ENCODE assay signal across 29 mouse cellular contexts in genomic region chr13:23964909-23965308, GRCm38 (mm10). TPM values are rescaled to one million over a fixed set of nuclear protein-coding genes. Genes with fewer than 3 reads are reported as not detected.
DNase-seq lines count a peak whose midpoint lies in the region; ATAC-seq and TF ChIP-seq lines count a peak whose summit lies in the region.
"Had no signal": no experiment of that assay in that cellular context is flagged by ENCODE, and none has a peak within 500 bp of the region (broad histone marks: within the 10 kb centered on the region; RNA-seq: fewer than 3 reads in every experiment).

No protein-coding gene starts in this region.

- no peaks in the 10 kb centered on the region for H3K27me3 ChIP-seq in forebrain, postnatal 0 days (ENCODE audit: insufficient read depth, low read length)
- no peaks in the 10 kb centered on the region for H3K27me3 ChIP-seq in forebrain, embryonic 15.5 days
- no peaks in the 10 kb centered on the region for H3K27me3 ChIP-seq in embryonic facial prominence, embryonic 10.5 days (replicated peaks; ENCODE audit: low read depth, poor library complexity, severe bottlenecking)
- H3K27me3 ChIP-seq: CH12.LX had no signal

- no peaks in the 10 kb centered on the region for H3K9me3 ChIP-seq in forebrain, postnatal 0 days (ENCODE audit: low read length)
- no peaks in the 10 kb centered on the region for H3K9me3 ChIP-seq in forebrain, embryonic 15.5 days
- no peaks in the 10 kb centered on the region for H3K9me3 ChIP-seq in embryonic facial prominence, embryonic 10.5 days
- H3K9me3 ChIP-seq: G1E had no signal

- no peaks in the 10 kb centered on the region for H3K36me3 ChIP-seq in forebrain, postnatal 0 days (ENCODE audit: insufficient read depth)
- no peaks in the 10 kb centered on the region for H3K36me3 ChIP-seq in forebrain, embryonic 15.5 days
- H3K36me3 ChIP-seq in embryonic facial prominence, embryonic 10.5 days (replicated peaks): no peaks in the 10 kb centered on the region
- H3K36me3 ChIP-seq: G1E had no signal

- 62% methylated on average over 2 of the region's 2 CpGs for WGBS in forebrain, postnatal 0 days
- 84% methylated on average over 2 of the region's 2 CpGs for WGBS in forebrain, embryonic 15.5 days
- 85% methylated on average over 2 of the region's 2 CpGs for WGBS in embryonic facial prominence, embryonic 10.5 days

- no peak overlapping the region for H3K9ac ChIP-seq in forebrain, postnatal 0 days
- no peak overlapping the region for H3K9ac ChIP-seq in forebrain, embryonic 15.5 days (replicated peaks)

- no peaks in the 10 kb centered on the region for H3K4me1 ChIP-seq in forebrain, postnatal 0 days (ENCODE audit: insufficient read depth)
- H3K4me1 ChIP-seq in forebrain, embryonic 15.5 days: no peaks in the 10 kb centered on the region
- peaks cover under 1% of the 10 kb centered on the region; the same call in 1 of the 2 replicates for H3K4me1 ChIP-seq in embryonic facial prominence, embryonic 10.5 days

- no peak for TF ChIP-seq CTCF in forebrain, postnatal 0 days (IDR thresholded peaks at IDR 0.05; ENCODE audit: low read depth)

- peak; percentile 38 for ATAC-seq in forebrain, postnatal 0 days
- no peak for ATAC-seq in forebrain, embryonic 15.5 days (replicated peaks)
- ATAC-seq in frontal cortex, adult (ENCODE audit: low TSS enrichment): peak; percentile 93
- ATAC-seq: activated CD4-positive, CD25-positive, alpha-beta regulatory T cell, adult 4 months; CD4-positive, CD25-positive, alpha-beta regulatory T cell, adult 4 months; Patski had no signal

- H3K4me3 ChIP-seq in forebrain, postnatal 0 days (ENCODE audit: low read depth, low read length): no peak overlapping the region
- no peak overlapping the region for H3K4me3 ChIP-seq in forebrain, embryonic 15.5 days
- no peak overlapping the region for H3K4me3 ChIP-seq in embryonic facial prominence, embryonic 10.5 days

- H3K4me2 ChIP-seq in forebrain, postnatal 0 days (ENCODE audit: low read depth): no peak overlapping the region
- H3K4me2 ChIP-seq in forebrain, embryonic 15.5 days (replicated peaks): no peak overlapping the region

- H3K27ac ChIP-seq in forebrain, postnatal 0 days (ENCODE audit: low read depth, low read length): no peak overlapping the region
- H3K27ac ChIP-seq in forebrain, embryonic 15.5 days (replicated peaks): no peak overlapping the region
- H3K27ac ChIP-seq in embryonic facial prominence, embryonic 10.5 days (replicated peaks): no peak overlapping the region

- DNase-seq in forebrain, postnatal 0 days: no peak
- no peak for DNase-seq in frontal cortex, postnatal 36 days (ENCODE audit: low spot score in 2 of 2)
- DNase-seq in brain, adult 2 months (ENCODE audit: low read depth, low spot score): peak; percentile 23
- DNase-seq in telencephalon, adult 2 months (ENCODE audit: low read depth, low spot score): peak; percentile 23
- no peak for DNase-seq in right cerebral cortex, postnatal 25 days
- no peak for DNase-seq in embryonic facial prominence, embryonic 10.5 days (ENCODE audit: low spot score)
- DNase-seq: adrenal gland, adult 2 months; adrenal gland, adult 8-10 months; adrenal gland, postnatal 10 days; adrenal gland, postnatal 14 days; adrenal gland, postnatal 25 days; adrenal gland, postnatal 36 days; B cell, adult 2 months; cerebellum, adult 11 months; cerebellum, adult 11-12 months; cerebellum, adult 18-20 months had no signal

RNA-seq across cellular contexts. Expression of gene Scgn, which starts 26.1 kb away (rescaled TPM):
- total RNA-seq in forebrain, postnatal 0 days (2014; rRNA removed): 1.4 and 3.7 TPM in 2 replicates
- polyA plus RNA-seq in forebrain, postnatal 0 days (2015; fragmentation: Nextera tagmentation; extraction: Ambion mirVana): 2.7 and 3.8 TPM in 2 replicates
- 1.6 and 3.9 TPM in 2 replicates for polyA plus RNA-seq in forebrain, embryonic 15.5 days (2015; fragmentation: Nextera tagmentation; extraction: Ambion mirVana)
- polyA plus RNA-seq in embryonic facial prominence, embryonic 10.5 days (2016; fragmentation: Nextera tagmentation; extraction: Ambion mirVana): 0.14 and 0.31 TPM in 2 replicates
- total RNA-seq: CH12.LX, ES-E14, G1E, MEL had no signal
- polyA plus RNA-seq: activated CD4-positive, CD25-positive, alpha-beta regulatory T cell, adult 4 months; C2C12; CD4-positive, CD25-positive, alpha-beta regulatory T cell, adult 4 months; G1E had no signal

RNA-seq across cellular contexts. Expression of gene Hist1h2aa, which starts 30.6 kb away (rescaled TPM):
- total RNA-seq in forebrain, postnatal 0 days (2014; rRNA removed): not detected in 2 replicates
- polyA plus RNA-seq in forebrain, postnatal 0 days (2015; fragmentation: Nextera tagmentation; extraction: Ambion mirVana): not detected in 2 replicates
- not detected in 2 replicates for polyA plus RNA-seq in forebrain, embryonic 15.5 days (2015; fragmentation: Nextera tagmentation; extraction: Ambion mirVana)
- polyA plus RNA-seq in embryonic facial prominence, embryonic 10.5 days (2016; fragmentation: Nextera tagmentation; extraction: Ambion mirVana): not detected in 2 replicates
- total RNA-seq: adrenal gland, adult 18-20 months; adrenal gland, adult 2 months; adrenal gland, adult 8-10 months; adrenal gland, postnatal 10 days; adrenal gland, postnatal 14 days; adrenal gland, postnatal 25 days; adrenal gland, postnatal 36 days; adrenal gland, postnatal 4 days; CH12.LX; G1E; MEL had no signal
- polyA plus RNA-seq: activated CD4-positive, CD25-positive, alpha-beta regulatory T cell, adult 4 months; adrenal gland, adult 2 months; brain, embryonic 14.5 days; C2C12; CD4-positive, CD25-positive, alpha-beta regulatory T cell, adult 4 months; G1E; Patski had no signal

RNA-seq across cellular contexts. Expression of gene Hist1h2ba, which starts 31.0 kb away (rescaled TPM):
- total RNA-seq in forebrain, postnatal 0 days (2014; rRNA removed): not detected in 2 replicates
- not detected in 2 replicates for polyA plus RNA-seq in forebrain, postnatal 0 days (2015; fragmentation: Nextera tagmentation; extraction: Ambion mirVana)
- not detected in 2 replicates for polyA plus RNA-seq in forebrain, embryonic 15.5 days (2015; fragmentation: Nextera tagmentation; extraction: Ambion mirVana)
- polyA plus RNA-seq in embryonic facial prominence, embryonic 10.5 days (2016; fragmentation: Nextera tagmentation; extraction: Ambion mirVana): not detected in 2 replicates
- total RNA-seq: adrenal gland, adult 18-20 months; adrenal gland, adult 2 months; adrenal gland, adult 8-10 months; adrenal gland, postnatal 10 days; adrenal gland, postnatal 14 days; adrenal gland, postnatal 25 days; adrenal gland, postnatal 36 days; adrenal gland, postnatal 4 days; CH12.LX; G1E; MEL had no signal
- polyA plus RNA-seq: activated CD4-positive, CD25-positive, alpha-beta regulatory T cell, adult 4 months; adrenal gland, adult 2 months; brain, embryonic 14.5 days; C2C12; CD4-positive, CD25-positive, alpha-beta regulatory T cell, adult 4 months; G1E; Patski had no signal

RNA-seq across cellular contexts. Expression of gene Slc17a4, which starts 50.1 kb away (rescaled TPM):
- total RNA-seq in forebrain, postnatal 0 days (2014; rRNA removed): not detected in 2 replicates
- polyA plus RNA-seq in forebrain, postnatal 0 days (2015; fragmentation: Nextera tagmentation; extraction: Ambion mirVana): not detected in 2 replicates
- polyA plus RNA-seq in forebrain, embryonic 15.5 days (2015; fragmentation: Nextera tagmentation; extraction: Ambion mirVana): not detected in 2 replicates
- polyA plus RNA-seq in embryonic facial prominence, embryonic 10.5 days (2016; fragmentation: Nextera tagmentation; extraction: Ambion mirVana): not detected in 2 replicates
- total RNA-seq: ES-E14, MEL had no signal
- polyA plus RNA-seq: activated CD4-positive, CD25-positive, alpha-beta regulatory T cell, adult 4 months; brain, embryonic 14.5 days; C2C12; CD4-positive, CD25-positive, alpha-beta regulatory T cell, adult 4 months; G1E had no signal

Comparison
In these comparisons a context has a peak if more than half of its experiments do, and no peak if none do; other contexts are left out.
1. DNase-seq: peak in brain, adult 2 months (single experiment) and telencephalon, adult 2 months (single experiment); none in forebrain, postnatal 0 days (single experiment), frontal cortex, postnatal 36 days (0 of 2), right cerebral cortex, postnatal 25 days (single experiment) and embryonic facial prominence, embryonic 10.5 days (single experiment).